Mouse (Mus musculus) embryo, embryonic 11 days (tissue): Measurements from ENCODE around the gene AC161166.1.

Experiments
- DNase-seq: peaks from one replicate; pipeline ENCODE4 v3.0.0-alpha.2; 2015

AC161166.1 gene

DNA sequence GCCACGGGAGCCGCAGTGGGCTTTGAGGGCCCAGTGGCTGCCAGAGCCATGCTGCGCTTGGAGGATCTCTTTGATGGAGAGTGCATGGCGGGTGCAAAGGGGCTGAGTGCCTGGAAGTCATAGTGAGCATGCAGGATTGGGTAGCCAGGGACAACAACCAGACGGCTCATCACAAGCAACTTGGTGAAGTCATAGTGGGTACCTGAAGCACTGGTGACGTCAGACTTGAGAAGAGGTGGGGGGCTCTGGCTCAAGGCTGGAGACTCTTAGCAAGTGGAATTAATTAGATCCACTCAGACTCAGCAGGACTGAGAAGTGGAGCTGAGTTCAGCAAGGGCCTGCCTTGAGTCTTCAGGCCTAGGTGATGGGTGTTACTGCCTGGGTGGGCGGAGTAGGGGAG lies at the start of gene AC161166.1:
TSS of gene AC161166.1 (minus strand) at position 101 of the 400 bp plus-strand sequence.
- DNase-seq = no peak

DNA sequence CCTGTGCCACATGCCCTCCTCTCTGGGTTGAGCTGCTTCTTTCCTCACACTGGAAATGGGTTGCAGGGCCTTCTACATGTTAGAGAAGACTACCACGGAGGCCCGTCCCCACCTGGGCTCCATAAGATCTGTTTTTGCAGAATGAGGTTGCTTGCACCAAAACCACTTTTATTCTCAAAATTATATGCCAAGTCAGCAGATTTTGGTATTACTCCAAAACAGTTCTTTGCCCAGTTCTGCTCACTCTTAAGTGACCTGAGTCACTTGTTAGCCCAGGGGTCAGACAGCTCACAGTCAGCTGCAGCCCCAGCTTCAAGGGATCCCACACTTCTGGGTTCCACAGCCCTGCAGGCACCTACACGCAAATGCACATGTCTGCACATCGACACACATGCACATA lies 49.2 kb upstream of the AC161166.1 start:
- DNase-seq = no peak

DNA sequence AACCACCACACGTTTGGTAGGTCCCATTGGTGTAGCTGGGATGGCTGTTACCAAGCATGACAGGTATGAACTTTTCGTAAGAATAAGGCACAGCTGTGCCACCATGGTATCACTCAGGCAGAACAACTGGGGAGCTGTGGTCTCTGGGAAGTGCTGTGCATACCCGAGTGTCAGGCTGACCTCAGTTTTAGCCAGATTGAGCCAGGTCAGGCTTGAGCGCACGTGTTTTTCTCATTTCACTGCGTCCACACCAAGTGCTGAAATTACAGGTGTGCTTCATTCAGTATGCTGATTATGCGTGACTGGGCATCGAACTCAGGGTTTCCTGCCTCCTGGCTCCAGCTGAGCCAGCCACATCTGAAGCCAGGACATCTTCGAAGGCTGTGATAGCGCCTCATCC lies 43.5 kb upstream of the AC161166.1 start:
- no peak for DNase-seq

DNA sequence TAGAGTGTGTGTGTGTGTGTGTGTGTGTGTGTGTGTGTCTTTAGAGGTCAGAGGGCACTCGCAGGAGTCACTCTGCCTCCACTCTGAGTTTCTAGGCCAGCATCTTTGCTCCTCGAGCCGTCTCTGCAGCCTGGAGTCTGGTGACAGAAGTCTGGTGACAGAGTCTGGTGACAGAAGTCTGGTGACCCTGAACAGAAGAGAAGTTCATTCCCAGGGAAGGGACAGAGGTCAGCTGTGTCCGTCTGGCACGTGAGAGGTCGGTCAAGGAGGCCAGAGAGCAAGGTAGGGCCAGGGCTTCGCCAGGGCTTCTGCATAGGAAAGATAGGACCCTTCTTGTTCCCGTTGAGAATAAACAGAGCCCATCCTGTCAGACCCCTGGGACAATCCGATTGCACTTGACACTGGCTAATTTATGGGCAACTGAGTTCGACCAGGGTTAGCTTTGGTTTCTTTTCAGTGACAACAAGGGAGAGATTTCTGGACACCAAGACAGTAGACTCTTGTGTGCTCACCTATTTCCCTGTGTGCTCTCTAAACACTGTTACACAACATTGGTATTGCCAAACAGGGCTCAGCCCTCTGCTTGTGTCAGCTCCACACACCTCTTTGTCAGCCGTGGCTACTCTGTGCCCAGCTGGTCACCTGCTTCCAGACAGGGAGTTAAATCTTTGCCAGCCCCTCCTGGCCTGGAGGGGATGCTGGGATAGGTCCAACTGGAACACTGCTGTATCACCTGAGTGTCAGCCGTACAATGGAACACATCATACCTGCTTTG lies 39.9 kb upstream of the AC161166.1 start:
- no peak for DNase-seq

DNA sequence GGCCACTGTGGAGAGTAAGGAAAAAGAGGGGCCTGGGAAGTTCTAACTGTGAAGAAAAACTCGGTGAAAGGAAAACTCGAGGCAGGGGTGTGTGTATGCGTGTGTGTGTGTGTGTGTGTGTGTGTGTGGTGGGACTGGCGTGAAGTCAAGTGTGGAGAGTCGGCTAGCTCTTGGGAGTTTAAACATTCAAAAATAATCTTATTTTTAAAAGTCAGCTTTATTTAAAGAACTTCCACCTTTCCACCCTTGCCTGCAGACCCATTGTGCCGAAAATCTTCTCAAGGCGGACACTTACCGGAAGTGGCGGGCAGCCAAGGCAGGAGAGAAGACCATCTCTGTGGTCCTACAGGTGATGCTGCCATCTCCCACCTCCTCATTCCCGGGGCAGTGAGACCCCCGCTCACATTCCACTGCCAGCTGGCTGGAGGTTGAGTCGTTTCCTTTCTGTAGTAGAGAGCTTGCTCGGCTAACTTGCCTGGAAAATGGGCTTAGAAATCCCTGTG lies 35.3 kb upstream of the AC161166.1 start:
- no peak for DNase-seq

DNA sequence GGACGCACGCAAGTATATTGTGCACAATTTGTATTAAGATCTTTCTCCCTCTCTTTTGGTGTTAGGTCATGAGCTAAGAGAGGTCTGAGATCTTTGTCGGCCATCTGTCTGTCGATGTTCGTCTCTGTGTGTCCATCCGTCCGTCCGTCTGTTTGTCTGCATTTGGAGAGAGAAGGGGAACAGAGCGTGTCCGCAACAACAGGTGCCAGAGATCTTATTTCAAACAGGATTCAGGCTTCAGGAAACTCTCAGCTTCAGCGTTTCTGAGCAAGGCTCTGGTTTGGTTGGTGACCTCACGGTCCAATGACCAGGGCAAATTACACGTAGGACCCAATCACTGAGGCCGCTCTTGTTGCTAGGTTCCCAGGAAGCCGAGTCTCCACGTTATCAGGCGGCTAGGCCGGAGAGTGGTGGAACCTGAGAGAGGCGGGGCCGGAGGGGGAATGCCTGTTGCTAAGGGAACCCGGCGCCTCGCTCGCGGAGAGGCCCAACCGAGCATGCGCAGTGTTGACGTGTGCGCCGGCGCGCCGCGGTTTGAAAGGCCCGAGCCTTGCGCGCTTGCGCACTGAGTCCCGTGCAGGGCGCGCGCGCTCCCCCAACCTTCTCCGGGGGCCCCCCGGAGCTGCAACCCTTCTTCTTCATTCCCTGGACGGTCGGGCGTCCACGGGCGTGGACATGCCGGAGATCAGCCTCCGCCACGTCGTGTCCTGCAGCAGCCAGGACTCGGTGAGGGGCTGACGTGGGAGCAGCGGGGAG lies 34.6 kb upstream of the AC161166.1 start:
- DNase-seq = peak; percentile 100

DNA sequence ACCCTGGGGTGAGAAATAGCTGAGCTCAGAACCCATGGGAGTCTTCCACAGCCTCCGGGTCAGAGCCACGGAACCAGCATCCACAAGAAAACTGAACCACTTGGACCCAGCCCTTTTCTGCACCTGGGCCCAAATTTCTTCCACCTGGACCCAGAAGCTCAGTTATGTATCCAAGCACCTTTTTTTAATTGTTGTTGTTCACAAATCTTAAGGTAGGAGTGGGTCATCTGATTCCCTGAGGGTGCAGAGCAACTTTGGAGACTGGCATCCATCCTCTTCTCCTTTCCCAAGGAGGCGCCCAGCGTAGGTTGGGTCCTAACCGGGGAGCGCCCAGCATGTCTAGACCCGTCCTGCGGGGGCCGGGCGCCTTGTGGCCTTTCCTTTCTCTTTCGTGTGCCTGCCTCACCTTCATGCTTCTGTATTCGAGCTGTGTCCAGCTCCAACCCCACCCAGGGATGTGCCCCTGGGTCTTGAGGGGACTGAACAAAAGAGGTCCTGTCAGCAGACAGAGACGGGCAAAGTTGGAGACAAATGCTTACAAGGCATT lies 33.9 kb upstream of the AC161166.1 start, which contains the start of the genes Pinlyp and Xrcc1:
TSS of gene Pinlyp (minus strand) at position 51 of the 547 bp plus-strand sequence.
TSS of gene Xrcc1 (plus strand) at position 222 of the 547 bp plus-strand sequence.
- no peak for DNase-seq

DNA sequence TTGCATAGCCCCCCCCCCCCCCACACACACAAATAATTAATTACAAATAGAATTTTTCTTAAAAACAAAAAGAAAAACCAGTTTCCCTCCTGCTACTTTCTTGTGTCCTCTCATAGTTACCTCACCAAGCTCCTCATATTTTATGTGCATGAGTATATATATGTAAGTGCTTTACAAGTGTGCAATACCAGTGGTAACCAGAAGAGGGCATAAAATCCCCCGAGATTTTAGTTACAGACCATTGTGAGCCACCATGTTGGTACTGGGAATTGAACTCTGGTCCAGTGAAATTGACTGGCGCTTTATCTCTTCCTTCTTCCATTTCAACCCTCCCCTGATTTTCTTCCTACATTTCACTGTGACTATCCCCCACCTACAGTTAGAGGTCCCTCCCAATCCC lies 32.3 kb upstream of the AC161166.1 start:
- DNase-seq = no peak

DNA sequence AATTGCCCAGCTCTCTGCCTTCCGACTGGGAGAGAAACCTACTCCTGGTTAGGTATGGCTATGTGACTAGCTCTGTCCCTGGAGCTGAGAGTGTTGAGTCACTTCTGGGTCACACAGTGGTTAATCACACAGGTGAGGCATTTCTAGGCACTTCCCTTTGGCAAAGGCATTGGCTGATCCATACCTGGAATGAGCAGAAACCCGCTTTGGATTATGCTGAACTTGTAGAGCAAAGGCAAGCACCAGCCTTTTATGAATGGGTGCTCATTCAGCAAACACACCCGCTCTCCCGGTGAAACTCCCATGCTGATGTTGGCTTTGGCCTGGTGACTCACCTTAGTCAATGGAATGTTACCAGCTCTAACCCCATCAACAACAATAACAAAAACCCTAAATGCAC lies 27.4 kb upstream of the AC161166.1 start:
- DNase-seq = no peak

DNA sequence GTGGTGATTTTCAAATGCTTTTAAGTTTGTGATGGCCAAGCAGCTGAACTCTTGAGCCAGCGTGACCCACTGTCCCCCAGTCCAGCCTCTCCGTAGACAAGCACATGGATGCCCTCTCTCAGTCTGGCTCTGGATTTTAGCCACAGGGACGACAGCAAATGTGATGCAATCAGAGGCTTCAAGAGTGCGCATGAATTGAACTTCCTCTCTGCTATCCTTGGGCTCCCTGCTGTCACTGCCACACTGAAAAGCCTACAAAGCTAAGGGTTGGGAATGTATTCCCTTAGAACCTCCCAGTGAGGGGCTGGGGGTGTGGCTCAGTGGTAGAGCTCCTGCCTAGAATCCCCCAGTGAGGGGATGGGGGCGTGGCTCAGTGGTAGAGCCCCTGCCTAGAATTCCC lies 26.4 kb upstream of the AC161166.1 start:
- DNase-seq = no peak

DNA sequence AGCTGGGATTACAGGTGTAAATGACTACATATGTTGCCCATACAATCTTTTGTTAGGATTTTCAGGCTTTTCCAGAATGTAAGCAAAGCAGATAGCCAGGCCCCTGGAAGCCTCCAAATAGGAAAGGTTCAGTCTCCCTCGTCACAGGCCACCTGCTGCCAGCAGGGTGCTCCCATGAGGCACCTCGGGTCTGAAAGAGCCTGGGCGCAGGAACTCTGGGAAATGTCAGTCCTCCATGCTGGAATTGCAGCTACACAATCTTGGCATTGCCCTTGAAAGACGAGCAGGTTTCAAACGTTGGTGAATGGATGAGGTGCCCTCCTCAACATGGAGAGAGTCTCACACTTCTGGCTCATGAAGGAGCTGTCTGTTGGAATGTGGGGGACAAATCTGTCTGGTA lies 25.9 kb upstream of the AC161166.1 start:
- DNase-seq = no peak

DNA sequence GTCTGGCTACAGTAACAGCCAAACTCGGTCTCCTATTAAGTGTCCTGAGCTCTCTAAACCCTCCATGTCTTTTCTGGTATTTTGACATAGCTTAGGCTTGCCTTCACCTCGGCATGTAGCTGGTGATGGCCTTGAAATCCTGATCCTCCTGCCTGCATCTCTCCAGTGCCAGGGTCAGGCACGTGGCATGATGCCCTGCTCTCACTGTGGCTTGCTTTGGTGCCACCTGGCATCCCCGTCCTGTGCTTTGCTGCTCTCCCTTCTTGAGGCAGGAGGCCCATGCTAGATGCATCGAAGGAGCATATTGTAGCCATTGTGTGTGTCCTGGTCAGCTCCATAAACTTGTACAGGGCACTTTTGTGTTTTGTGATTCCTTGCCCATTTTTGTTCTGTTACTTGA lies 25.3 kb upstream of the AC161166.1 start:
- no peak for DNase-seq

DNA sequence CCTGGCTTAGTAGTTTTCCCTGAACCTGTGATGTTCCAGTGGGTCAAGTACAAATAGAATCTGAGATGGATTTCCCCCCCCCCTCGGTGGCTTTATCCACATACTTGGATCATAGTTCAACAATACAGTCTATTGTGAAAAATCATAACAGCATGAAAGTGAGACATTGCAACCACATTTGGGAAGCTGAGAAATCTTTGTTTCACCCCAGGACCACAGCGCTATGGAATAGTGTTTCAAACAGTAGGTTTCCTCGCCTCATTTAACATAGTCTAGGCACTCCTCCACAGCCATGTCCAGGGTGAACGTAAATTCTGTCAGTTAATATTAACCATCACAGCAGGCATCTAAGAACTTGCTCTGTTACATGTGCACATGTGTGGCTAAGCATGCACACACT lies 24.8 kb upstream of the AC161166.1 start:
- no peak for DNase-seq

DNA sequence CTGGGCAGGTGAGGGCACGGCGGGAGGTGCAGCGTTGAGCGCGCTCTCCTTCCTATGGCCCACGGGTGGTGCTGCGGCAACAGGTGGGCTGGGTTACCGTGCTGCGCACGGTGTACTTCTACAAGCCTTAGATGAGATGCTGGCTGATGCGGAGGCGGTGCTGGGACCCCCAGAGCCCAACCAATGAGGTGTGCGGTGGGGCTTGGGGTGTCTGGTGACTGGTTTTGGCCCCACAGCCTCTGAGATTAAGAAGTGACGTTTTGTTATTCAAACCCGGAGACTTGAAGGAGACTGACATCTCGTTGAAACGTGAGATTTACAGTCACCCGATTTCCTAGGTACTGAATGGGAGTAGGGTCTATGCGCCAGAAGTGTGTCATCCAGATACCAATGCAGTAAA lies 22.0 kb upstream of the AC161166.1 start:
- DNase-seq = peak; percentile 28

DNA sequence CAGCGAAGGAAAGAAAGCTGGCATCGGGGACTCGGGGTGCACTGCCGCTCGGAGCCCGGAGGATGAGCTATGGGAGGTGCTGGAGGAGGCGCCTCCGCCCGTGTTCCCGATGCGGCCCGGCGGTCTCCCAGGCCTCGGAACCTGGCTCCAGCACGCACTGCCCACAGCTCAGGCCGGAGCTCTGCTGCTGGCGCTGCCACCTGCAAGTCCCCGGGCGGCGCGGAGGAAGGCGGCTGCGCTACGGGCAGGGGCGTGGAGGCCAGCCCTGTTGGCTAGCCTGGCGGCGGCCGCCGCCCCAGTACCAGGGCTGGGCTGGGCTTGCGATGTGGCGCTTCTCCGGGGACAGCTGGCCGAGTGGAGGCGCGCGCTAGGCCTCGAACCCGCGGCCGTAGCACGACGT lies 21.6 kb upstream of the AC161166.1 start:
- no peak for DNase-seq

DNA sequence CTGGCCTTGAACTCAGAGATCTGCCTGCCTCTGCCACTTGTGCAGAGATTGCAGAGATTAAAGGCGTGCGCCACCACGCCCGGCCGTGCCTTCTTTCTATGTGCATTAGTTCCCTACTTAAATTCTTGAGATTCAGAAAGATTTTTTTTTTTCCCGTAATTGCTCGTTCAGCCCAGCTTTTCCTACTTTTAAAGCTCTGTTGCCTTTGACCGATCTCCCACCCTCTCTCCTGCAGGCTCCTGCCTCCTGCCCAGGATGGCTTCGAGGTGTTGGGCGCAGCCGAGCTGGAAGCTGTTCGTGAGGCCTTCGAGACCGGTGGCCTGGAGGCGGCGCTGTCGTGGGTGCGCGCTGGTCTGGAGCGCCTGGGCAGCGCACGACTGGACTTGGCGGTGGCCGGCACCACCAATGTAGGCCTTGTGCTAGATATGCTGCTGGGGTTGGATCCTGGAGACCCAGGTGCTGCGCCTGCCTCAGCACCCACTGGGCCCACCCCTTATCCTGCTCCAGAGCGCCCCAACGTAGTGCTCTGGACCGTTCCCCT lies 20.8 kb upstream of the AC161166.1 start:
- peak; percentile 24 for DNase-seq

DNA sequence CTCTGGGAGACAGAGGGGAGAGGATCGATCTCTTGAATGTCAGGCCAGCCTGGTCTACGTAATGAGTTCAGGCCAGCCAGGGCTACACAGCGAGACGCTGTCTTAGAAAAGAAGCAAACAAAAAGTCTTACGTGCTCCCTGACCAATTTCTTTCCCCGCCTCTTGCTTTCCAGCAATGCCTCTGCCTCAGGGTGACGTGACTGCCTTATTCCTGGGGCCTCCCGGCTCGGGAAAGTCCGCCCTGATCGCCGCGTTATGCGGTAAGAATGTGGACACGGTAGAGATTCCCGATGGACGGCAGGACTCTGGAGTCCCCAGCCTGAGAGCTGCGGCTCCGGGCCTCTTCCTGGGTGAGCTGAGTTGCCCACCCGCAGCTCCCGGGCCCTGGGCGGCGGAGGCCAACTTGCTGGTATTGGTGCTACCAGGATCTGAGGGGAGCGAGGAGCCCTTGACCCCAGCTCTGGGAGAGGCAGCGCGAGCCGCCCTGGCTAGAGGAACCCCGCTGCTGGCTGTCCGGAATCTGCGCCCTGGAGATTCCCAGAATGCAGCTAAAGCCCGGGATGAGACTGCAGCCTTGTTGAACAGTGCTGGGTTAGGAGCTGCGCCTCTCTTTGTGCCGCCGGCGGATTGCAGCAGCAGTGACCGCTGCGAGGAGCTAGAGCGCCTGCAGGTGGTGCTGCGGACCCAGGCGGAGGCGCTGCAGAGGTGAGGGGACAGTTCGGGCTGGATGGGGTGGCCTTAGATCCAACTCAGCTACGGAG lies 19.1 kb upstream of the AC161166.1 start:
- peak; percentile 90 for DNase-seq

DNA sequence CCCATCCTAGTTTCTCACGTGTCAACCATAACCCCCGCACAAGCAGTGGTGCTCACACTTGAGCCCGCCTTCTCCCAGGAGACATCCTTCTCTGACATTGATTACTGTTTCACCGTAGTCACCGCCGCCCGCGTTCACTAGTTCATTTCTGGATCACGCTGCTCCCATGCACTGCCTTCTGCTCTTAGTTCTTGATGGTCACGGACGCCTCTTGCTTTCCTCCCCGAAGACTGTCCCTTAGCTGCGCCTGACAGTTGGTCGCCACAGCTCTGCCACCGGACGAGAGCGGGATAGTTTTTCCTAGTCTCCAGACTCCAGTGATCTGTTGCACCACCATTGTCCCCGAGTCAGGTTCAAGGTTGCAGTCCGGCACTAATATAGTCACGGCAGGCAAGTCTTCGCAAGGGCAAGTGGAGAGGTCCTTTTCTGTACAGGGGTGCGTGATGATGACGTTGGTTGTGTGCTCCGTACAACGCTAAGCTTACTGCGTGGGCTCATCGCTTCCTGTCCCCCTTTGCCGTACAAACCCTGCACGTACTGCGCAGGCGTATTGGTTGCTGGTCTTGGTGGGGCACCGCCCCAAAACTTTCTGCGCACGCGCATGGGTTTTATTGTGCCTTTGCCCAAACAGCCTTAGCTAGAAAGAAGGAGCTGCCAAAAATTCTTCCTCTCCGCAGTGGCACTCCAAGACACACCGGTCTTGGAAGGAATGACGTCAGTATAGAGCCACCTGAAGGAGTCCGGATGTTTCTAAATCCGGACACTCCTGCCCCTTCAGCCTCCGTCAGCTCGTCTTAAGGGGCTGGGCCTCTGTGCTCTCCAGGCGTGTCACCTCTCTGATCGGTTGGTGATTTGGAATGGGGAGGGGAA lies 18.0 kb upstream of the AC161166.1 start, which contains the start of gene Irgq:
TSS of gene Irgq (plus strand) at position 628 of the 870 bp plus-strand sequence.
- DNase-seq = peak; percentile 99

DNA sequence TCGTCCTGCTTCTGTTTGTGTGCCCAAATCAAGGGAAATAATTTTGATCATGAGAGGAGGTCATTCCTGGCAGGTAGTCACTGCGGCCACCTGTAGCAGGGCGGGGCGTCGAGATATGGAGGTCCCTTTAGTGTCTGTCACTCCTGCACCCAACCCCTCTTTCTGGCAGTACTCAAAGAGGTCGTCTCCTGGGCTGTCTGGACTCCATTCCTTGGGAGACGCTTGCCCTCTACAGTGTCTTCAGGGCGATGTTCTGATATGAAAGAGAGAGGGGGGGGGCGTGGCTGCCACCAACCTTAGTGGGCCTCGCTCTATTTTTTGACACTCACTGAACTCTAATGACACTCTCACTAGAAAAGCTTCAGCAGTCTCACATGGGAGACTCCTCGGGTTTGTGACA lies 17.3 kb upstream of the AC161166.1 start:
- no peak for DNase-seq

DNA sequence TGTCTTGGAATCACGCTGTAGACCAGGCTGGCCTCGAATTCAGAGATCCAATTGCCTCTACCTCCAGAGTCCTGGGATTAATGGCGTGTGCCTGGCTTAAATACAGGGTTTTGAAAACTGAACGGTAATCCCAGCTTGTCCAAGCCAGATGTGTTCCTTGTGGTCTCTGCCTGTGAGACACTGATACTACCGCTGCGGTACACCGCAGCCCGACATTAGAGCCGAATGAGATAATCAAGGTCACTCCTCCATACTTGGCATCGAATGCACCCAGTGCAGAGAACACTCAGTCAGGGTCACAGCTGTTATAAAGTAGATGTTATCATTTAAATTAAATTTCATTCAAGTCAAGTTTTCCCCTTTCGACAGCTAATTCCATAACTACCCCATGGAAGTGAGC lies 16.6 kb upstream of the AC161166.1 start:
- DNase-seq = no peak

DNA sequence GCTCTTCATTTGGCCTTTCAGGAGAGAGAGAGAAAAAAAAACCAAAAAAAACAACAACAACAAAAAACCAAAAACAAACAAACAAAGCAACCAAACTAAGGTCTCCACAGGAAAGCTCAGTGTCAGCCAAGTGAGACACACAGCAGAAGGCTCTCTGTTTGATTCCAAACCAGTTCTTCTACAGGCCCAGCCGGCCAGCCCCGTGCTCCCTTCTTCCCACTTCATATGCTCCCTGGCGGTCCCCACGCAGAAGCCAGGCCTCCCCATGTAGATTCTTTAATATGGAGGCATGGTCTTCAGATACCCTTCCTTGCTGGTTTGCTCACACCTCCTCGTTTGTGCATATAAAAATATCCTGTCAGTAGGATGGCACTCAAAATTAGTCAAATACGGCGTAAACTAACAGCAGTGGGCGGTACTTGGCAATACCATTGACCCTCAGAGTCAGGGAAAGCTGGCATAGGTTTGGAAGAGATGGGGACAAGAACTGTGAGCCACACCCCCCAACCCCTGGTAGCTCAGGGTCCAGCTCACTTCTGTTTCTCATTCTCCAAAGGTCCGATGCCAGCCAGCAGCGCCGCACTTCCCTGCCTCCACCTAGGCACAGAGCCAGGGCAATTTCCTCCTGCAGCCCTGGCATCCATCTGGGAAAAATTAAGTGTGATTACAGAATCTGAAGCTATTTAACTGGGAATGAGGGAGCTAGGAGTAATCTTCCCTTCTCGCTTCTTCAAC lies 13.6 kb upstream of the AC161166.1 start:
- no peak for DNase-seq
